Comparison of ENCODE assay signal across 8 mouse cellular contexts in the genomic region with DNA sequence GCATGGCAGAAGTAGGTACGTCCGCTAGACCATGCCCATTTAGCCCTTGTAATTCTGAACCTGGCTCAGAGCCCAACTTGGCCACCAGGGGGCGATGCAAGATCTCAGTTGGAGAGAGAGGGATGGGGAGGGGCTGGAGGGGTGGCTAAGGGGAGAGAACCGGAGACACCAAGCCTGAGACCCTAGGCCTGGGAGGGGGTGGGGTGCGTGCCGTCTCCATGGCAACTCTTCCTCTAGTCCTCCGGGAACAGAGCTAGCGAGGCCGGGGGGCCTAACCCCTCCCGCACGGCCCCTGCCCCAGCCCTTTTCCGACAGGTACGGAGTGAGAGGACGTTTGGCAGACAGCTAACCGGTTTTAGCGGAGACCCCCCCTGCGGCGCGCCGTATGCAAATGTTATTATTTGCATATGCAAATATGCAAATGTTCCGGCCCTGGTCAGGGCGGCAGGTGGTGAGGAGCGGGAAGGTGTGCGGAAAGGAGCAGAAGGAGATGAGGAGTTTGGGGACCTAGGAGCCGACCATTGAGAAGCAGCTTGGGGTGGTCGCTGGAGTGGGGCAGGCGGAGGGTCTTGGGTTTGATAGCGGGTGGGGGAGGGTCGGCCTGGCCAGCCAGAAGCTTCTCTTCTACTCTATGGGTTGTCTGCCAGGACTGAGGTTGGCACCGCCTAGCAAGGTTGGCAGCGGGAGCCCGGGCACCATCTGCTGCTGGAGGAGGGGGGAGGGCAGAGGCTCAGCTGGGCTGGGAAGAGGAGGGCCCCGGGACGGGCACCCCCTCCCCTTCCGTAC. TPM values are rescaled to one million over a fixed set of nuclear protein-coding genes. Genes with fewer than 3 reads are reported as not detected.
DNase-seq lines count a peak whose midpoint lies in the region; ATAC-seq lines count a peak whose summit lies in the region.

No protein-coding gene starts in this region.

- peak overlapping the region; percentile 14; the same call in 1 of the 2 replicates for H3K9ac ChIP-seq in heart, embryonic 15.5 days
- H3K9ac ChIP-seq in liver, embryonic 12.5 days = peak overlapping the region; percentile 31; the same call in 1 of the 2 replicates
- H3K9ac ChIP-seq in stomach, embryonic 14.5 days (replicated peaks; ENCODE audit: low read depth, low read length) = no peak overlapping the region

- H3K36me3 ChIP-seq in erythroblast, embryonic 14.5 days (ENCODE audit: control insufficient read depth) = no peaks in the 10 kb centered on the region
- H3K36me3 ChIP-seq in heart, embryonic 15.5 days = 0 out of 2 replicates have a peak, but pooled peaks cover 6% of the 10 kb centered on the region
- H3K36me3 ChIP-seq in liver, embryonic 12.5 days = no peaks in the 10 kb centered on the region
- no peaks in the 10 kb centered on the region for H3K36me3 ChIP-seq in stomach, embryonic 14.5 days (ENCODE audit: control insufficient read depth, insufficient read depth, low read length)

- H3K4me2 ChIP-seq in heart, embryonic 15.5 days = peak overlapping the region; percentile 86
- peak overlapping the region; percentile 76 for H3K4me2 ChIP-seq in liver, embryonic 12.5 days
- peak overlapping the region; percentile 62 for H3K4me2 ChIP-seq in stomach, embryonic 14.5 days (replicated peaks; ENCODE audit: low read depth, low read length)

- H3K27ac ChIP-seq in heart, embryonic 15.5 days = no peak overlapping the region
- H3K27ac ChIP-seq in liver, embryonic 12.5 days = no peak overlapping the region
- H3K27ac ChIP-seq in stomach, embryonic 14.5 days (ENCODE audit: low read length) = no peak overlapping the region

- under 1% methylated on average over 35 of the region's 35 CpGs for WGBS in heart, embryonic 15.5 days
- 2% methylated on average over 35 of the region's 35 CpGs for WGBS in liver, embryonic 12.5 days (ENCODE audit: insufficient replicate concordance)
- 1% methylated on average over 35 of the region's 35 CpGs for WGBS in stomach, embryonic 14.5 days

- peaks cover 75% of the 10 kb centered on the region for H3K27me3 ChIP-seq in erythroblast, embryonic 14.5 days (ENCODE audit: control insufficient read depth)
- peaks cover 72% of the 10 kb centered on the region for H3K27me3 ChIP-seq in heart, embryonic 15.5 days
- H3K27me3 ChIP-seq in liver, embryonic 12.5 days (replicated peaks) = peaks cover 86% of the 10 kb centered on the region
- H3K27me3 ChIP-seq in stomach, embryonic 14.5 days (ENCODE audit: control insufficient read depth, insufficient read depth, low read length) = peaks cover 21% of the 10 kb centered on the region

- DNase-seq in CD4-positive, CD25-positive, alpha-beta regulatory T cell, adult 2 months (ENCODE audit: low read depth, low spot score) = peak; percentile 91
- peak; percentile 85 for DNase-seq in brain, embryonic 18.5 days (ENCODE audit: low read depth, low spot score)
- DNase-seq in kidney, postnatal 14 days = peak; percentile 89
- DNase-seq in natural killer cell, adult 2 months (ENCODE audit: low spot score in 2 of 2) = peak; percentile 75 to 86

- peak; percentile 37; the same call in 1 of the 2 replicates for ATAC-seq in heart, embryonic 15.5 days (replicated peaks; ENCODE audit: insufficient number of reproducible peaks, insufficient read depth, low FRiP score, low read depth)
- peak; percentile 14; the same call in 1 of the 2 replicates for ATAC-seq in liver, embryonic 12.5 days
- ATAC-seq in stomach, embryonic 14.5 days (ENCODE audit: insufficient number of reproducible peaks, insufficient read depth, low FRiP score, low read depth) = peak; percentile 44

- peak overlapping the region; percentile 44 for H3K4me3 ChIP-seq in erythroblast, embryonic 14.5 days (replicated peaks)
- peak overlapping the region; percentile 49 for H3K4me3 ChIP-seq in heart, embryonic 15.5 days
- H3K4me3 ChIP-seq in liver, embryonic 12.5 days = peak overlapping the region; percentile 46
- peak overlapping the region; percentile 29 for H3K4me3 ChIP-seq in stomach, embryonic 14.5 days (ENCODE audit: low read depth, low read length)

- H3K9me3 ChIP-seq in erythroblast, embryonic 14.5 days (ENCODE audit: control insufficient read depth, low read length) = peaks cover 13% of the 10 kb centered on the region; the same call in 1 of the 2 replicates
- H3K9me3 ChIP-seq in heart, embryonic 15.5 days (replicated peaks) = no peaks in the 10 kb centered on the region
- H3K9me3 ChIP-seq in liver, embryonic 12.5 days (replicated peaks) = no peaks in the 10 kb centered on the region
- H3K9me3 ChIP-seq in stomach, embryonic 14.5 days (ENCODE audit: control insufficient read depth, low read depth, low read length) = no peaks in the 10 kb centered on the region

- H3K4me1 ChIP-seq in erythroblast, embryonic 14.5 days (ENCODE audit: control insufficient read depth) = peaks cover 45% of the 10 kb centered on the region
- H3K4me1 ChIP-seq in heart, embryonic 15.5 days (replicated peaks) = peaks cover 54% of the 10 kb centered on the region
- H3K4me1 ChIP-seq in liver, embryonic 12.5 days = peaks cover 53% of the 10 kb centered on the region
- H3K4me1 ChIP-seq in stomach, embryonic 14.5 days (ENCODE audit: control insufficient read depth, insufficient read depth, low read length) = peaks cover 17% of the 10 kb centered on the region; the same call in 1 of the 2 replicates

RNA-seq across cellular contexts. Expression of gene Ndufa4l2, which starts 5.5 kb away (rescaled TPM):
- 1.1 and 2.6 TPM in 2 replicates for polyA plus RNA-seq in erythroblast, embryonic 14.5 days (2012)
- polyA plus RNA-seq in heart, embryonic 15.5 days (2015; fragmentation: Nextera tagmentation; extraction: Ambion mirVana) = 49.7 and 53.6 TPM in 2 replicates
- 12.9 and 14.8 TPM in 2 replicates for polyA plus RNA-seq in liver, embryonic 12.5 days (2016; fragmentation: Nextera tagmentation; extraction: Ambion mirVana)
- polyA plus RNA-seq in stomach, embryonic 14.5 days (2014; fragmentation: Nextera tagmentation; extraction: Ambion mirVana) = 81.3 and 84.3 TPM in 2 replicates

RNA-seq across cellular contexts. Expression of gene Stac3, which starts 7.8 kb away (rescaled TPM):
- polyA plus RNA-seq in erythroblast, embryonic 14.5 days (2012) = 0.04 and 0.05 TPM in 2 replicates
- polyA plus RNA-seq in heart, embryonic 15.5 days (2015; fragmentation: Nextera tagmentation; extraction: Ambion mirVana) = 0.62 and 1.1 TPM in 2 replicates
- 0.24 and 0.45 TPM in 2 replicates for polyA plus RNA-seq in liver, embryonic 12.5 days (2016; fragmentation: Nextera tagmentation; extraction: Ambion mirVana)
- 0.32 and 0.48 TPM in 2 replicates for polyA plus RNA-seq in stomach, embryonic 14.5 days (2014; fragmentation: Nextera tagmentation; extraction: Ambion mirVana)

RNA-seq across cellular contexts. Expression of gene Shmt2, which starts 13.0 kb away (rescaled TPM):
- 27.8 and 31.8 TPM in 2 replicates for polyA plus RNA-seq in erythroblast, embryonic 14.5 days (2012)
- polyA plus RNA-seq in heart, embryonic 15.5 days (2015; fragmentation: Nextera tagmentation; extraction: Ambion mirVana) = 89.8 and 106 TPM in 2 replicates
- polyA plus RNA-seq in liver, embryonic 12.5 days (2016; fragmentation: Nextera tagmentation; extraction: Ambion mirVana) = 181 and 185 TPM in 2 replicates
- polyA plus RNA-seq in stomach, embryonic 14.5 days (2014; fragmentation: Nextera tagmentation; extraction: Ambion mirVana) = 107 and 121 TPM in 2 replicates

RNA-seq across cellular contexts. Expression of gene Nxph4, which starts 25.1 kb away (rescaled TPM):
- not detected in 2 replicates for polyA plus RNA-seq in erythroblast, embryonic 14.5 days (2012)
- 1.2 and 2.9 TPM in 2 replicates for polyA plus RNA-seq in heart, embryonic 15.5 days (2015; fragmentation: Nextera tagmentation; extraction: Ambion mirVana)
- polyA plus RNA-seq in liver, embryonic 12.5 days (2016; fragmentation: Nextera tagmentation; extraction: Ambion mirVana) = 0.10 and 0.23 TPM in 2 replicates
- polyA plus RNA-seq in stomach, embryonic 14.5 days (2014; fragmentation: Nextera tagmentation; extraction: Ambion mirVana) = 3.8 and 4.8 TPM in 2 replicates
